Mouse (Mus musculus): ENCODE results near the gene Bmp5.

Gene Bmp5

DNA sequence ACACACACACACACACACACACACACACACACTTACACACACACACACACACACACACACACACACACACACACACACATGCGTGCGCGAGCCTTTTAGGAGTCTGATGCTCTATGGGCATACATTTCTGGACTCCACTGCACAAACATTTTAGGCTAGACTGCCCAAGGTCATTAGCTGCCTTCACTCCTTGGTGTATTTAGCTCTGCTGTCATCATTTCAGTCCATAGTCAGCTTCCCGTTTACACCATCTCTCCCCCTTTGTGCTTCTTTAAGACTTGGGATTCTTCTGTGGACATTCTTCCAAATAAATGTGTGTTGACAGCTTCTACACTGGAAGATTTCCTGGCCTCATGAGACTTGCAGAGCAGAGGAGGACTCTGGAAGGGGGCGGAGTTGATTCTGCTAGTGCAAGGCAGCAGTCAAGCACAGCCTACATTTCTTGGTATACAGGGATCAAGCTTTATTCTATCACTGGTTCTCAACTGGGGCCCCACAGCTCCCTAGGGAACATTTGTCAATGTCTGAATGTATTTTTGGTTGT is 58.1 kb downstream of the Bmp5 start:
- in situ Hi-C loops (cut with MboI; ENCODE audit: low sequenced_read_pairs), result no loop called here

GRCm38 (mm10) chr9:75839450-75839849 is 64.3 kb downstream of the Bmp5 start:
- in situ Hi-C loops (cut with MboI; ENCODE audit: low sequenced_read_pairs), result no loop called here

DNA sequence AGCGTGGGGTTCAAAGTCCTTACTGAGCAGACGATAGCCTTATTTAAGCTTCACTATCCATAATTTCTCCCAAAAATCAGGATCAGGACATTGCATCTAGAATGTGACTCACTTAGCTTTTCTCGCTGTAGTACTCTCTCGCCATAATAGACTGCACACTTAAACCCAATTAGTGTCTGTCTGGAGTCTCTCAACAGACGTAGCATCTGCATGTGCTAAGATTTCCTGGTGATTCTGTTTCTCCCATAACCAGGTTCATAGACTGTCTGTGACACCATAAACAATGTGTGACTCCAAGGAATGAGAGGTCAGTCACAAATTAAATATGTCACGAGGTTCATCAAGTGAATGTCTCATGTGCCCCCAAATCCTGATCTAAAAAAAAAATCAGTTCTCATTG is 65.7 kb downstream of the Bmp5 start:
- in situ Hi-C loops (cut with MboI; ENCODE audit: low sequenced_read_pairs), result no loop called here

GRCm38 (mm10) chr9:75846010-75846409 is 70.8 kb downstream of the Bmp5 start:
- in situ Hi-C loops (cut with MboI; ENCODE audit: low sequenced_read_pairs), result no loop called here

- in situ Hi-C loops (cut with MboI; ENCODE audit: low sequenced_read_pairs), result no loop called here
Measured at GRCm38 (mm10) chr9:75850670-75851228, 75.6 kb downstream of the Bmp5 start.

GRCm38 (mm10) chr9:75858161-75858560 is 83.0 kb downstream of the Bmp5 start:
- in situ Hi-C loops (cut with MboI; ENCODE audit: low sequenced_read_pairs), result no loop called here

DNA sequence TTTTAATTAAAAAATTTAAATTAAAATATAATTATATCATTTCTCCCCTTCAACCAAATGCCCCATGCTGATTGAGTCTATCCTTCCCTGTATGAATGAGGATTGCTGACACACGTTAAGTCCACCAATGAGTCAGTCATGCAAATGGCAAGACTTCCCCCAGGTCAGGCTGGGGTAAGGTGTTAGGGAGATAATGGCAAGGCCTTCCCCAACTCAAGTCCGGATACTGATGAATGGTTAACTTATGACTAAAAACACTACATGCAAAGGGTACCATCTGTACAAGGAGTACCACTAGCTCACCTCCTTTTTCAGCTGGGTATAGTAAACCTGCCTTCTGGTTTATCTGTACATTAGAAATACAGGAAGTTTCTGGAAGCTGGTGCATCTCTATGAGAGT is 83.8 kb downstream of the Bmp5 start:
- in situ Hi-C loops (cut with MboI; ENCODE audit: low sequenced_read_pairs), result no loop called here

- in situ Hi-C loops (cut with MboI; ENCODE audit: low sequenced_read_pairs), result no loop called here
Measured at GRCm38 (mm10) chr9:75870332-75871177, 95.4 kb downstream of the Bmp5 start.

DNA sequence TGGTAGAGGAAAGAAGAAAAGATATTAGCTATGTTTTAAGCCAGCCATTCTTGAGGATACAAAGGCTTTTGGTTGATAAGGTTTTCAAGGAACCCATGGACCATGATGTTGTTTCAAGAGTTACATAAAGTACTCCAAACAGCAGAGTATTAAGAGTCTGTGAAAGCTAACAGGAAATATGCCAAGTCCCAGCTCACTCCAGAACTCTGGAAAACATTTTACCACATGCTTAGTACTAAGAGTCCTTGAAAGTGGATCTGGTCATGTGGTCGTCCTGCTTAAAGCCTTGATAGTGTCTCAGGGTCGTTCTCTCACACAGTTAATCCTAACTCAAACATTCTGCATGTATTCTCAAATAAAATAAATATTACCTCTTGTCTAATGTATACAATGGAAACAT is 101.2 kb downstream of the Bmp5 start:
- in situ Hi-C loops (cut with MboI; ENCODE audit: low sequenced_read_pairs), result no loop called here

- in situ Hi-C loops (cut with MboI; ENCODE audit: low sequenced_read_pairs), result no loop called here
Measured at GRCm38 (mm10) chr9:75883481-75884190, 108.5 kb downstream of the Bmp5 start.

GRCm38 (mm10) chr9:75886801-75887544 is 111.8 kb downstream of the Bmp5 start:
- in situ Hi-C loops (cut with MboI; ENCODE audit: low sequenced_read_pairs), result no loop called here

- in situ Hi-C loops (cut with MboI; ENCODE audit: low sequenced_read_pairs), result no loop called here
Measured at GRCm38 (mm10) chr9:75896918-75897317, 121.8 kb downstream of the Bmp5 start.

DNA sequence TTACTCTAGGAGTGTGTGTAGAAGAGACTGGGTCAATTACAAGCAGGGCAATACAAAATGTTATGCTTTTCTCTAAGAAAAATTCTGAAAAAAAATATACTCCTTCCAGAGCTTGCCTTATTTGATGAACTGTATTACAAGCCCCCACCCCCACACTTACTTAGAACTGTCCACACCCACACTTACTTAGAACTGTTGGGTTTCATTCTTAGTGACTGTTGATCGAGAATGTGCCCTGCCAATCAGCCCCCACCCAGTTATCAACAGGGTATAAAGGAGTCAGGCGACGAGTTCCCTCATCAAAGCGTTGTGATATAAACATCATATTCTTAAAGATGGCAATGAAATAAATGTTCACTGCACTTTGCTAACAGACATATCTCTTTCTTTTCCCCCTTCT is 122.9 kb downstream of the Bmp5 start:
- in situ Hi-C loops (cut with MboI; ENCODE audit: low sequenced_read_pairs), result no loop called here

DNA sequence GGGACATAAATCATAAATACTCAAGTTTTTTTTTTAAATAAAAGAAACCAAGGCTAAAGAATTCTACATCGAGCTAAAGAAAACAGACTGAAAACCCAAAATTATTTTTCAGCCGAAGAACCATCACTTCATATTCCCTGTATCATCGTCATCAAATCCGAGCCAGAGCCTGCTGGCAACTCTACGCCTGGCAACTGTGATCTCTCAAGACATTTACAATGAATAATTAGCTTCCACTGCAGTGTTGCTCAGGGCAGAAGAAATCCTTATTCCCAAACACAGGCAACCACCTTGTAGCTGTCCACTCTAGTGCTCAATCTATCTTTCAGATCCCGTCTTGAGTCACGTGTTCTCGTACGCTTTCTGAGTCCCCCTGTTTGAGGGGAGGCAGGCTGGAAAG is 126.1 kb downstream of the Bmp5 start:
- in situ Hi-C loops (cut with MboI; ENCODE audit: low sequenced_read_pairs), result no loop called here

DNA sequence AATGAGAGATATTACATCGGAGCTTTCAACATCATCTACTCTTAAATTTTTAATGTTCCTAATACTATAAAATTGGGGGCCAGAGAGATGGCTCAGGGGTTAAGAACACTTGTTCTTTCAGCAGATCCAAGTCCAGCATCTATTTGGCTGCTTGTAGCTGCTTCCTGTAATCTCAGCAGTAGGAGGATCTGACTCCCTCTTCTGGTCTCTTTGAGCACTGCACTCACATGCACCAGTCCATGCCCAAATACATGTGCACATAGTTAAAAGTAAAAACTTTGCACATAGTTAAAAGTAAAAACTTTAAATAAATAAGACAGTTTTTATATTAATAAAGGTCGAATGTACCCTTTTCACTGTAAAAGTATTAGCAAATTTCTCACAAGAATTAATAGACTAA is 130.3 kb downstream of the Bmp5 start:
- in situ Hi-C loops (cut with MboI; ENCODE audit: low sequenced_read_pairs), result no loop called here

GRCm38 (mm10) chr9:75910112-75910799 is 135.1 kb downstream of the Bmp5 start:
- in situ Hi-C loops (cut with MboI; ENCODE audit: low sequenced_read_pairs), result no loop called here

- in situ Hi-C loops (cut with MboI; ENCODE audit: low sequenced_read_pairs), result no loop called here
Measured at GRCm38 (mm10) chr9:75911542-75911941, 136.4 kb downstream of the Bmp5 start.

DNA sequence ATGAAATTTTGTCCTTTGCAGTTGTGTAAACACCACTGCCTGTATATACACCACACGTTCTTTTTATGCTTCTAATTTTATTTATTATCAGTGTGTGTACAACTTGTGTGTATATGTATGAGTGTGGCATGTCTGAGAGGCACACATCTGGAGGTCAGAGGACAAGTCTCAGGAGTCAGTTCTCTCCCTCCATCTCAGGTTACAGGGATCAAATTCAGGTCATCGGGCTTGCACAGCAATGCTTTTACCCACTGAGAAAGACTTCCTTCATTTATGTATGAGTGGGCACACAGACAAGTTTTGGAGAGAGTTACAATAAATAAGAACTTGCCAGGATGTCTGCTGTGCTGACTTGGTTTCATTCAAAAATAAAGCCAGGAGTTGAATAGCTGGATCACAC is 140.9 kb downstream of the Bmp5 start:
- in situ Hi-C loops (cut with MboI; ENCODE audit: low sequenced_read_pairs), result no loop called here

DNA sequence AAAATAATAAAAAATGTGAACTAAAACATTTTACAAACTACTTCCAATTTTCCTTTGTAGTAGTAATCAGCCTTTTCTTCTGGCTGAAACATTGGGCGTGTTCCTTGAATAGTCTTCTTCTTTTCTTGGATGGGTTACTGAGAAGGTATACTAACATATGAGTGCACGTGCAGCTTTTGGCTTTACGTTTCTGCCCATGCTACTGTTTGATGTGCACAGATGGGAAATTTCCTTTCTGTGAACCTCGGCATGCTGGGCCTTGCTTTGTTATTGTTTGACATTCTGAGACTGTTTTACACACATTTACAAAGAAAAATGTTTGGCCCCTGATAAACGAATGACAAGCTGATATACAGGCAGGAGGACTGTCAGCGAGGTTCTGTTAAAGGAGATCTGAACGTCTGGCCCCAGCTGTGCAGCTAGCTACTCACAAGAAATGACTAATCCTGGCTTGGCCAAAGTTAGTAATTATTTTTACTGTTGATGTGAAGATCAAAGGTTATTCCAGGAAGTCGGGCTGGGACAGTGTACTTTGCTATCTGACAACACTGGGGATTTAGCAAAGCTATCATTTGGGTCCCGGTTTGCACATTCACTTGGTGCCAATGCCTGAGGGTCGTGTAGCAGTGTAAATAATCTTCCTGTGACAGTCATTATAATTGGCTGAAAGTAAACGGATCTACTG is 152.2 kb downstream of the Bmp5 start:
- in situ Hi-C loops (cut with MboI; ENCODE audit: low sequenced_read_pairs), result no loop called here

- in situ Hi-C loops (cut with MboI; ENCODE audit: low sequenced_read_pairs), result no loop called here
Measured at GRCm38 (mm10) chr9:75928068-75928467, 152.9 kb downstream of the Bmp5 start.
